Mouse (Mus musculus) midbrain, embryonic 15.5 days (tissue): ENCODE results near the gene 1700015F17Rik. TPM values are rescaled to one million over a fixed set of nuclear protein-coding genes. Genes with fewer than 3 reads are reported as not detected.

Experiments
- ATAC-seq: fragments of 200-750 bp; cut with Nextera tagmentation; replicated peaks from 2 replicates; pipeline ENCODE4 v1.8.0; 2017; ENCODE audit warnings: moderate TSS enrichment
- H3K27ac ChIP-seq: fragments of 300-500 bp; sonication (generic); 2 replicates; pipeline ENCODE4 v1.5.1; 2015; ENCODE audit warnings: mild to moderate bottlenecking, inconsistent platforms
- H3K27me3 ChIP-seq: fragments of 300-500 bp; sonication (generic); replicated peaks from 2 replicates; pipeline ENCODE4 v1.6.1; 2015; ENCODE audit warnings: inconsistent platforms
- H3K36me3 ChIP-seq: fragments of 300-500 bp; sonication (generic); replicated peaks from 2 replicates; pipeline ENCODE4 v1.6.1; 2015; ENCODE audit warnings: inconsistent platforms
- H3K4me1 ChIP-seq: fragments of 300-500 bp; sonication (generic); 2 replicates; pipeline ENCODE4 v1.6.1; 2015; ENCODE audit warnings: inconsistent platforms
- H3K4me2 ChIP-seq: fragments of 300-500 bp; sonication (generic); 2 replicates; pipeline ENCODE4 v1.6.1; 2015; ENCODE audit warnings: inconsistent platforms, mild to moderate bottlenecking, moderate library complexity
- H3K4me3 ChIP-seq: fragments of 300-500 bp; sonication (generic); 2 replicates; pipeline ENCODE4 v1.5.1; 2015; ENCODE audit warnings: mild to moderate bottlenecking, inconsistent platforms
- H3K9ac ChIP-seq: fragments of 300-500 bp; sonication (generic); 2 replicates; pipeline ENCODE4 v1.6.1; 2015; ENCODE audit warnings: mild to moderate bottlenecking, inconsistent platforms
- H3K9me3 ChIP-seq: fragments of 300-500 bp; sonication (generic); 2 replicates; pipeline ENCODE4 v1.6.1; 2016; ENCODE audit warnings: inconsistent platforms
- WGBS: fragments of 180-500 bp; shearing (Covaris S2); methylation state at CpG from one replicate; pipeline ENCODE4 v1.1.7; 2015; ENCODE audit warnings: mixed read lengths; 5-methylcytosine and 5-hydroxymethylcytosine counted together
- polyA plus RNA-seq: library from polyadenylated mRNA; unstranded; fragments of >200 nt; fragmentation: Nextera tagmentation; extraction: Ambion mirVana; gene quantifications from 2 replicates; pipeline ENCODE4 v1.2.1, GENCODE M21; 2015

1700015F17Rik gene
- polyA plus RNA-seq, 1 experiment from 2014 or later: not detected

- no peaks in the 10 kb centered on the region for H3K4me1 ChIP-seq
- no peaks in the 10 kb centered on the region for H3K36me3 ChIP-seq
- WGBS: 92% methylated on average over 9 of the region's 9 CpGs
- no peak for ATAC-seq
- no peak within 1 kb of the TSS for H3K4me3 ChIP-seq
- H3K9ac ChIP-seq: no peak within 1 kb of the TSS
- H3K4me2 ChIP-seq: no peak within 1 kb of the TSS
- no peak within 1 kb of the TSS for H3K27ac ChIP-seq
- no peaks in the 10 kb centered on the region for H3K27me3 ChIP-seq
- no peaks in the 10 kb centered on the region for H3K9me3 ChIP-seq
Observed at GRCm38 (mm10) chr5:5419992-5420455, 58.9 kb downstream of the 1700015F17Rik start, which contains the start of gene Cdk14. Cdk14 (minus strand) TSS chr5:5420312.

- Histone ChIP-seq H3K36me3 (no peaks in the 10 kb centered on the region), H3K4me1 (no peaks in the 10 kb centered on the region), H3K27me3 (no peaks in the 10 kb centered on the region), H3K9ac (no peak overlapping the region), H3K9me3 (no peaks in the 10 kb centered on the region), H3K4me3 (no peak overlapping the region), H3K27ac (no peak overlapping the region), H3K4me2 (no peak overlapping the region)
- ATAC-seq: no peak
- 81% methylated on average over 1 of the region's 1 CpGs for WGBS
Observed at GRCm38 (mm10) chr5:5419253-5419652, 59.7 kb downstream of the 1700015F17Rik start.

- Histone ChIP-seq H3K4me1 (no peaks in the 10 kb centered on the region), H3K36me3 (no peaks in the 10 kb centered on the region), H3K27ac (no peak overlapping the region), H3K9ac (no peak overlapping the region), H3K4me3 (no peak overlapping the region), H3K27me3 (no peaks in the 10 kb centered on the region), H3K9me3 (no peaks in the 10 kb centered on the region), H3K4me2 (no peak overlapping the region)
- no peak for ATAC-seq
- whole genome bisulfite sequencing: 91% methylated on average over 3 of the region's 3 CpGs
Observed at GRCm38 (mm10) chr5:5414835-5415234, 64.1 kb downstream of the 1700015F17Rik start.

GRCm38 (mm10) chr5:5411886-5412285 is 67.1 kb downstream of the 1700015F17Rik start:
- H3K9me3 ChIP-seq: no peaks in the 10 kb centered on the region
- H3K27me3 ChIP-seq: no peaks in the 10 kb centered on the region
- no peak overlapping the region for H3K4me3 ChIP-seq
- H3K9ac ChIP-seq: no peak overlapping the region
- ATAC-seq: no peak
- WGBS: 96% methylated on average over 2 of the region's 2 CpGs
- H3K36me3 ChIP-seq: no peaks in the 10 kb centered on the region
- H3K4me1 ChIP-seq: no peaks in the 10 kb centered on the region
- H3K27ac ChIP-seq: no peak overlapping the region
- H3K4me2 ChIP-seq: no peak overlapping the region

- no peak for ATAC-seq
- WGBS: 35% methylated on average over 4 of the region's 4 CpGs
- no peaks in the 10 kb centered on the region for H3K27me3 ChIP-seq
Observed at GRCm38 (mm10) chr5:5401986-5402385, 77.0 kb downstream of the 1700015F17Rik start.

GRCm38 (mm10) chr5:5392786-5393185 is 86.2 kb downstream of the 1700015F17Rik start:
- no peak for ATAC-seq

More at GRCm38 (mm10) chr5:5401986-5402385, 77.0 kb downstream of the 1700015F17Rik start:
- Histone ChIP-seq H3K27ac (no peak overlapping the region), H3K9ac (no peak overlapping the region), H3K4me3 (no peak overlapping the region), H3K4me2 (no peak overlapping the region), H3K4me1 (no peaks in the 10 kb centered on the region), H3K9me3 (no peaks in the 10 kb centered on the region), H3K36me3 (no peaks in the 10 kb centered on the region)

More at GRCm38 (mm10) chr5:5392786-5393185, 86.2 kb downstream of the 1700015F17Rik start:
- Histone ChIP-seq H3K27ac (no peak overlapping the region), H3K9me3 (no peaks in the 10 kb centered on the region), H3K4me3 (no peak overlapping the region), H3K4me1 (no peaks in the 10 kb centered on the region), H3K36me3 (no peaks in the 10 kb centered on the region), H3K9ac (no peak overlapping the region), H3K27me3 (no peaks in the 10 kb centered on the region), H3K4me2 (no peak overlapping the region)
- WGBS: 50% methylated on average over 3 of the region's 3 CpGs

Other genes with a start within 250 kb of the 1700015F17Rik start
- 40.9 and 41.2 TPM in 2 replicates for gene Cdk14, start 58.8 kb downstream of the 1700015F17Rik start, polyA plus RNA-seq
- gene Cldn12, start 35.8 kb upstream of the 1700015F17Rik start, polyA plus RNA-seq: 17.3 and 18.8 TPM in 2 replicates
- gene Gtpbp10, start 80.4 kb upstream of the 1700015F17Rik start, polyA plus RNA-seq: 19.8 and 20.8 TPM in 2 replicates
- gene Gm8773, start 94.7 kb upstream of the 1700015F17Rik start, polyA plus RNA-seq: 12.0 and 12.5 TPM in 2 replicates
- gene Cfap69, start 185.1 kb upstream of the 1700015F17Rik start, polyA plus RNA-seq: 8.2 and 9.7 TPM in 2 replicates
- 5.7 and 5.9 TPM in 2 replicates for gene Steap2, start 215.4 kb upstream of the 1700015F17Rik start, polyA plus RNA-seq